Mouse (Mus musculus) spleen, adult 2 months (tissue): ENCODE data around the gene Gprc5d.

Experiments used
- CTCF ChIP-seq: fragments of 200-500 bp; IDR thresholded peaks from 2 replicates; pipeline ENCODE4 v1.5.1; 2011; ENCODE audit warnings: mild to moderate bottlenecking, inconsistent platforms; ENCODE audit not compliant: insufficient read depth, insufficient read length, insufficient replicate concordance; ENCODE audit errors: extremely low read depth
- POLR2A ChIP-seq: fragments of 200-500 bp; IDR thresholded peaks from 2 replicates; pipeline ENCODE4 v1.6.1; 2011; ENCODE audit warnings: low read depth, low read length, inconsistent platforms

GRCm38 (mm10) chr6:135165706-135166105, 47.6 kb upstream of the Gprc5d start:
- TF ChIP-seq CTCF (no peak), POLR2A (no peak)
